Mouse (Mus musculus) E14TG2a.4 (cell line): ENCODE data around the gene Slfn3.
"Not testable (repeated sequence)": the region's sequence is repeated elsewhere in the genome, so short reads cannot be mapped to it uniquely, and the experiment has no call there.

Experiments
- CTCF ChIP-seq: conservative IDR thresholded peaks from 2 replicates; pipeline ENCODE4 v1.5.1; 2014; ENCODE audit warnings: low read length
- NANOG ChIP-seq: IDR thresholded peaks from 2 replicates; pipeline ENCODE4 v1.6.1; 2014; ENCODE audit warnings: borderline replicate concordance, low read length, mixed read lengths

GRCm38 (mm10) chr11:83223793-83224192 is 32.7 kb downstream of the Slfn3 start:
- not testable (repeated sequence) for TF ChIP-seq CTCF, NANOG
